11 mouse cellular contexts compared by ENCODE assay signal in genomic region chr6:59500818-59501217, GRCm38 (mm10).
DNase-seq lines count a peak whose midpoint lies in the region; TF ChIP-seq lines count a peak whose summit lies in the region.
"Had no signal": no experiment of that assay in that cellular context is flagged by ENCODE, and none has a peak within 500 bp of the region (broad histone marks: within the 10 kb centered on the region; RNA-seq: fewer than 3 reads in every experiment).

No protein-coding gene starts in this region.

- no peaks in the 10 kb centered on the region for H3K27me3 ChIP-seq in kidney, adult 2 months (replicated peaks; ENCODE audit: control insufficient read depth, insufficient read depth, low read length)
- H3K27me3 ChIP-seq: megakaryocyte, embryonic 14.5 days had no signal

- 0 out of 2 replicates have a peak, but pooled peaks have one; percentile 5 for TF ChIP-seq CTCF in kidney, adult 2 months (conservative IDR thresholded peaks at IDR 0.05; ENCODE audit: insufficient read depth, insufficient read length, low read depth, low read length)
- TF ChIP-seq CTCF in cortical plate, adult 2 months (IDR thresholded peaks at IDR 0.05; ENCODE audit: extremely low read depth, insufficient read depth, low read length), result peak; percentile 56; the same call in 1 of the 2 replicates

- H3K4me1 ChIP-seq in kidney, adult 2 months (ENCODE audit: control insufficient read depth, insufficient read depth, low read length), result no peaks in the 10 kb centered on the region
- no peaks in the 10 kb centered on the region for H3K4me1 ChIP-seq in cortical plate, adult 2 months (ENCODE audit: control insufficient read depth, insufficient read depth, low read length)
- H3K4me1 ChIP-seq: megakaryocyte, embryonic 14.5 days had no signal

- no peaks in the 10 kb centered on the region for H3K36me3 ChIP-seq in kidney, adult 2 months (ENCODE audit: control insufficient read depth, insufficient read depth, low read length)

- peak; percentile 12 for DNase-seq in kidney, adult 2 months
- no peak for DNase-seq in kidney, adult 18-20 months
- peak; percentile 5 for DNase-seq in thymus, postnatal 25 days
- DNase-seq in thymus, postnatal 0 days (ENCODE audit: low spot score), result no peak
- no peak for DNase-seq in urinary bladder, postnatal 36 days (ENCODE audit: low spot score in 2 of 2)
- DNase-seq in spleen, postnatal 14 days (ENCODE audit: low spot score in 2 of 2), result no peak
- DNase-seq in ovary, postnatal 36 days (ENCODE audit: low spot score), result no peak
- DNase-seq: heart, postnatal 4 days; thymus, adult 18-20 months had no signal

- H3K27ac ChIP-seq in kidney, adult 2 months (ENCODE audit: insufficient read depth, low read depth, low read length), result no peak overlapping the region
- no peak overlapping the region for H3K27ac ChIP-seq in cortical plate, adult 2 months (ENCODE audit: insufficient read depth, low read length)

- no peak for TF ChIP-seq POLR2A in kidney, adult 2 months (IDR thresholded peaks at IDR 0.05; ENCODE audit: low read depth, low read length)
- TF ChIP-seq POLR2A in cortical plate, adult 2 months (IDR thresholded peaks at IDR 0.05; ENCODE audit: extremely low read depth, insufficient read depth, low read length), result no peak

- H3K4me3 ChIP-seq in kidney, adult 2 months (ENCODE audit: insufficient read depth, low read depth, low read length), result no peak overlapping the region
- no peak overlapping the region for H3K4me3 ChIP-seq in cortical plate, adult 2 months (ENCODE audit: insufficient read depth, low read length)
- H3K4me3 ChIP-seq: megakaryocyte, embryonic 14.5 days had no signal

- 55% methylated on average over 1 of the region's 1 CpGs for whole genome bisulfite sequencing in kidney, adult 2 months

Comparison
In these comparisons a context has a peak if more than half of its experiments do, and no peak if none do; other contexts are left out.
1. DNase-seq: peak in kidney, adult 2 months (single experiment) and thymus, postnatal 25 days (single experiment); none in kidney, adult 18-20 months (single experiment), thymus, postnatal 0 days (single experiment), urinary bladder, postnatal 36 days (0 of 2), spleen, postnatal 14 days (0 of 2) and ovary, postnatal 36 days (single experiment).